Mouse (Mus musculus): ENCODE data around the gene Msln. TPM values are rescaled to one million over a fixed set of nuclear protein-coding genes. Genes with fewer than 3 reads are reported as not detected.

Msln gene
- total RNA-seq (2021): 1 to 10 TPM; 1.5 to 4.7 TPM

GRCm38 (mm10) chr17:25754241-25754640, at the start of gene Msln:
Gene Msln, minus strand, starts transcription at chr17:25754378.
- no peak for DNase-seq (ENCODE audit: low spot score in 2 of 2)
- intact Hi-C loops (cut with DNase I): no loop called here

- intact Hi-C loops (cut with DNase I): loop anchor here (10.0 kb wide), 1 partner anchor 228 kb away; the partner anchor contains the start of genes Lmf1 and Sox8
- peak; percentile 78 to 83 for DNase-seq (ENCODE audit: low spot score in 2 of 2)
These were observed 48.8 kb upstream of the Msln start for GRCm38 (mm10) chr17:25802825-25803517.

DNA sequence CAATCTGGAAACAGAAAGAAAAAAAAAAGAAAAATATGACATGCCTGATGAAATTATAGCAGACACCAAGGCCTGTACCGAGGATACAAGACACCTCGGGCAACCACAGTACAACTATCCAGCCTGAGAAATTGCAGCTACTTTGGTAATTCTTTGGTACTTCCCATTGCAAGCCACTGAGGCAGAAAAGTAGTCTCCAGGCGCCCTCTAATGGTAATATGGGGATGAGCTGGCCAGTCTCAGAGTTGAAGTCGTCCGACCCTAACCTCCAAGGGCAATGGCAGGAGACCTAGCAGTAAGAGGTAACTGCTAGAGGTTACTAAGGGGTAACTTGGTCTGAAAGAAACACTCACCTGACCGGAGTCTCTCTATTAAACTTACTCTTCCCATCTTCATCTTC, 46.9 kb upstream of the Msln start:
- intact Hi-C loops (cut with DNase I): loop anchor here (1.0 to 10.0 kb wide), 3 partner anchors 28 to 226 kb away; partner anchors contain the start of genes Lmf1, Narfl and Sox8
- no peak for DNase-seq (ENCODE audit: low spot score in 2 of 2)

DNA sequence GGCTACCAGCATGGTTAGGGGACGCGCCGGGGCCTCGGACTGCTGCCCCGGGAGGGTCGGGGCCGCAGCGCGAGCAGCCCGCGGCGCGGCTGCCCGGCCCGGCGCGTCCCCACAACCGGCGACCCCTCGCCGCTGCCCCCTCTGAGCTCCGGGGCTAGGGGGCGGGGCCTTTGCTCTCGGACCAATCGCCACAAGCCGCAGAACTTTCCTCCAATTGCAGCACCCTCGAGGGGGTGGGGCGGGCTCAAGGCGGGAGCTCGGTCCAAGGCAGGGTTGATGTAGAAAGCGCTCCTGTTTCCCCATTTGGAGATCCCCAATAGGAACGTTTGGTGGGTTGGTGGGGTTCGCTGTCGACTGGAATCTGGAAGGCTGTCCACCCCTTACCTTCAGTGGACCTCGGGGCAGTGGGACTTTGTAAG, 42.8 kb upstream of the Msln start, which contains the start of gene Metrn:
Metrn (minus strand) TSS at position 186 of the 419 bp plus-strand sequence.
- intact Hi-C loops (cut with DNase I): loop anchor here (1.0 kb wide), 1 partner anchor 24 kb away; the partner anchor contains the start of gene Narfl
- DNase-seq (ENCODE audit: low spot score in 2 of 2): peak; percentile 69

DNA sequence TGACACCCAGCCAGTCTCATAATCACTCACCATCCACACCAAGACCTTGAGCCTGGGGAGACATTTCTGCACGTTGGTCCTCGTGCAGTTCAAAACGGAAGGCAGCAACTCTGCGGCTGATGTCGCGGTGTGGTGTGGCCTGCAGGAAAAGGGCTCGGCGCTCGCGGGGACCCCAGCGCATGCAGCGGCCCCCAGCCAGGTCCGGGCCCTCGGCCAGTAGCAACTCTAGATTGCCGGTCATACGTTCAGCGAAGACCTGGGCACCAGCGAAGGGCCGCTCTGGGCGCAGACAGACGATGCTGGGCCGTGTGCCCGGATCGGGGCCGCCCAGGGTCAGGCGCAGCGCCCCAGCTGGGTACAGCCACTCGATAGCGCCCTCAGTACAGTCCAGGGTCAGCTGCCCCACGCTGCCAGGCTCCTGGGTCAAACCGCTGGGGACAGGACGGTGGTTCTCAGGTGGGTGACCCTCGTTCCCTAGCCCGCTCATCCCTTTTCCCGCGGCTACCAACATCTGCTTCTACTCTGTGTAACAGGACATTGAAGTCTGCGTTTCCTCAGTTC, 42.1 kb upstream of the Msln start:
- intact Hi-C loops (cut with DNase I): no loop called here

GRCm38 (mm10) chr17:25795609-25796092, 41.5 kb upstream of the Msln start, which contains the start of gene AC134908.4:
Gene AC134908.4, minus strand, starts transcription at chr17:25795659.
- intact Hi-C loops (cut with DNase I): no loop called here
- no peak for DNase-seq (ENCODE audit: low spot score in 2 of 2)

More for the DNA sequence above, 42.1 kb upstream of the Msln start:
- no peak for DNase-seq (ENCODE audit: low spot score in 2 of 2)

GRCm38 (mm10) chr17:25794998-25795397, 40.8 kb upstream of the Msln start:
- no peak for DNase-seq (ENCODE audit: low spot score in 2 of 2)
- intact Hi-C loops (cut with DNase I): loop anchor here (5.0 kb wide), 1 partner anchor 318 kb away; no protein-coding TSS in a partner anchor

- DNase-seq (ENCODE audit: low spot score in 2 of 2): no peak
- intact Hi-C loops (cut with DNase I): loop anchor here (5.0 kb wide), 1 partner anchor 317 kb away; no protein-coding TSS in a partner anchor
These were observed 40.0 kb upstream of the Msln start for GRCm38 (mm10) chr17:25794197-25794596.

- intact Hi-C loops (cut with DNase I): loop anchor here (5.0 kb wide), 1 partner anchor 315 kb away; no protein-coding TSS in a partner anchor
- DNase-seq (ENCODE audit: low spot score in 2 of 2): peak; percentile 54 to 69
These were observed 38.4 kb upstream of the Msln start, which contains the start of gene Fam173a for GRCm38 (mm10) chr17:25792615-25793014. Gene Fam173a, minus strand, starts transcription at chr17:25792901.

DNA sequence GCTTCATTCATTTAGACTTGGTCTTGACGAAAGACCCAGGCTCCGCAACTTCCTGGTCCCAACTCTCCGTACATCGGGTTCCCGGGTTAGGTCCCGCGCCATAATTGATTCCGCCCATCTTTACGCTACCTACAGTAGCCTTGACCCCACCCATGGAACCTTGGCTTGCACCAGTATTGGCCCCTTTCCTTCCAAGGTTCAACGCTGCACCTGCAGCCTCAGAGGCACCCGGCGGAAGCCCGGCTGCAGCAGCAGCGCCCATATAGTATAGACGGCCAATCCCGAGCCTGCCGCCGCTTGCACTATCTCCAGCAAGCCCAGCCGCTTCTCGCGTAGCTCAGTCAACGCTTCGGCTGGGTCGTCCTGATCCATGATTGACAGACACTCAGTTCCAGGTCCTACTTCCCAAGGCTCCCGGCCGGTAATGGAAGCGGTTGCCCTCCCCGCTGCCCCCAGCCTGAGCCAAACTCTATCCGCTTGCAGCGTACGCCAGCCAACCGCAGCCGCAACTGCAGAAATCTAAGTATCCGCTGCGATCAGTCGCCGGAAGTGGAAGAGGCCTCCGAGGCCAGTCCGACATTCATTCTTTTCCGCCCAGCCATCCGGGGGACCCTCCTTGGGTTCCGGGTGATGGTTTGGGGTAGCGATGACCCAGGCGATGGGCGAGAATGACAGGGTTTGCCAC, 37.8 kb upstream of the Msln start:
- intact Hi-C loops (cut with DNase I): loop anchor here (5.0 kb wide), 1 partner anchor 315 kb away; no protein-coding TSS in a partner anchor
- peak; percentile 89 for DNase-seq (ENCODE audit: low spot score in 2 of 2)

GRCm38 (mm10) chr17:25791320-25791842, 37.2 kb upstream of the Msln start:
- intact Hi-C loops (cut with DNase I): loop anchor here (5.0 kb wide), 1 partner anchor 314 kb away; no protein-coding TSS in a partner anchor
- DNase-seq (ENCODE audit: low spot score in 2 of 2): no peak

DNA sequence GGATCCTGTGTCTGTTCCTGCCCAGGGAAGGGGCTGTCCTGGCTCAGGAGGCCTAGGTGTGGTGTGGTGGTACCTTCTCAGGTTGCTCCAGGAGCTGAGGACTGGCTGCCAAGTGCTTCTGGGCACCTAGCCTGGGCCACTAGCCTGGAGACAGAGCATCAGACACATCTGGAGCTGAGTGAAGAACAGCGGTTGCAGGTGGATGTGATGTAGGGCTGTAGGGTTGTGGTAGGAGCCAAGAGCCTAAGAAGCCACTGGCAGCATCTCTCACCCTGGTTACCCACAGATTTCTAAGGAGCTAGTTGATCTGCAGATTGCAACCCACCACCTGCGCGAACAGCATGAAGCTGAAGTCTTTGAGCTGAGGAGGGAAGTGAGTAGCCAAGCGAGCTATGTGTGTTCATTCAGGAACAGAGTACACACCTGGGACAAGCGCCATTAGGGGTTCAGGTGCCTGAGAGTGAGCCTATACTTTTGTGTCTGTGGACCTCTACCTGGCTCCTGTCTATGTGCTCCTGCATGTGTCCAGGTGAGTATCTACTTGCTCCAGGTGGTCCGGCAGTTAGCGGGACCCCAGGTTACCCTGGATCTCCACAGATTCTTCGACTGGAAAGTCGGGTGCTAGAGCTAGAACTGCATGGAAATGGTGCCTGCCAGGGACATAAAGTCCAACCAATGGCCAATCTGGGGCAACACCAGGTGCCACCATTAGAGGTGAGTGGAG, 32.8 kb upstream of the Msln start:
- intact Hi-C loops (cut with DNase I): no loop called here
- no peak for DNase-seq (ENCODE audit: low spot score in 2 of 2)

GRCm38 (mm10) chr17:25786280-25786679, 32.1 kb upstream of the Msln start, which contains the start of gene Ccdc78:
Gene Ccdc78, plus strand, starts transcription at chr17:25786580.
- DNase-seq (ENCODE audit: low spot score in 2 of 2): no peak
- intact Hi-C loops (cut with DNase I): no loop called here

DNA sequence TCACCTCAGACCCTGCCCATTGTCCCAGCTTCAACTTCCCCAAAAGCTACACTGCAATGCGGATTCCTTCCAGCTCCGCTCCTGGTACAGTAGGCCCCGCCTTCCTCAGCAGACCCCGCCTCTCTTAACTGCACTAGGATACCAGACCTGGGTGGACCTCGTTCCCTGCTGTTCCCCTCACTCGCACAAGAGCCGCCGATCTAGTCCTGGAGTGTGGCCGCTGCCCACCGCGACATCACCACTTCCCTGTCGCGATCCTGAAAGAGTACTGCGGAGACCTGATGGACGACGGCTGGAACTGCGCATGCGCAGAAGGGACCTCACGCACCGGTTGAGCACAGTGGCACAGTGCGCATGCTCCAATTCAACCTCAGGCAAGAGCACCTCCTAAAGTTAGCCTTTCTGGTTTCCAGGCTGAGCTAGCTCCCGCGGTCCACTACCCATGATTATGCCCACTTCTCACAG, 31.1 kb upstream of the Msln start, which contains the start of gene Haghl:
Haghl (minus strand) TSS at position 393 of the 465 bp plus-strand sequence.
- intact Hi-C loops (cut with DNase I): no loop called here
- DNase-seq (ENCODE audit: low spot score in 2 of 2): peak; percentile 96 to 98

GRCm38 (mm10) chr17:25783861-25784574, 29.8 kb upstream of the Msln start:
- intact Hi-C loops (cut with DNase I): no loop called here
- no peak for DNase-seq (ENCODE audit: low spot score in 2 of 2)

- DNase-seq (ENCODE audit: low spot score in 2 of 2): no peak
- intact Hi-C loops (cut with DNase I): no loop called here
These were observed 28.9 kb upstream of the Msln start for GRCm38 (mm10) chr17:25783086-25783485.

GRCm38 (mm10) chr17:25781339-25781738, 27.2 kb upstream of the Msln start:
- intact Hi-C loops (cut with DNase I): no loop called here
- DNase-seq (ENCODE audit: low spot score in 2 of 2): no peak

DNA sequence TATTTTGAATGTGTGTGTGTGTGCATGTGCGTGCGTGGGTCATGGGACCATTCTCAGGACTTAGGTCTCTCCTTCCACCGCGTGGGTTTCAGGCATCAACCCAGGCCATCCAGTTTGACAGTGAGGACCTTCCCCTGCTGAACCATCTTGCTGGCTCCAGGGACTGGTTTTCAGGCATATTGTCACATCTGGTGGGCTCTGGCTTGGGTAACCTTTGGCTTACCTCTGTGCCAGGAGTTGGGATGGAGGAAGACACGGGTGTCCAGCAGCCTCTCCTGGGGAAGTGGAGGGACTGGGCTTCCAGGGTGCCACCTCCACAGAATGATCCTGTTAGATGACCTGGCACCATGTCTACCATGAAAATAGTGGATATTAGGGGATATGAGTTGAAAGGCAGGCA, 23.8 kb upstream of the Msln start:
- intact Hi-C loops (cut with DNase I): no loop called here

More for the DNA sequence above, 23.8 kb upstream of the Msln start:
- no peak for DNase-seq (ENCODE audit: low spot score in 2 of 2)
